8 mouse cellular contexts compared by ENCODE assay signal in the genomic region with DNA sequence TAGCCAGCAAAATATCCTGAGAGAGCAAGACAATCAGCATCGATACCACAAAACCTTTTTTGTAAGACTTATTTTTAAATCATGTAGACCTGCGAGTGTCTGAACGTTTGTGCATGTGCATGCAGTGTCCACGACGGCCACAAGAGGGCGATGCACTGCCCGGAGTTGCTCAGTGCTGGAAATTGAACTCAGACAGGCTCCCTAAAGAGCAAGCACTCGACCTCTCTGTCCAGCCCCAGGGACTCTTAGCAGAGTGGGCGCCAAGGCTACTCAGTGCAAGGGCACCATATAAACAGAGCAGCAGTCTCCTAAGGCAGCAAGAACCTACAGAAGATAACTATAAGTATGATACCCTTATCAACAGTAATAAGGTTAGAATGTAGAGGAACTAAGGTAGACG. TPM values are rescaled to one million over a fixed set of nuclear protein-coding genes. Genes with fewer than 3 reads are reported as not detected.
DNase-seq lines count a peak whose midpoint lies in the region; ATAC-seq and TF ChIP-seq lines count a peak whose summit lies in the region.
"Had no signal": no experiment of that assay in that cellular context is flagged by ENCODE, and none has a peak within 500 bp of the region (broad histone marks: within the 10 kb centered on the region; RNA-seq: fewer than 3 reads in every experiment).

No protein-coding gene starts in this region.

- peak; percentile 68 to 79 for DNase-seq in CD8-positive naive resting alpha-beta T cell, adult 2 months (ENCODE audit: low read depth in 2 of 2, low spot score in 2 of 2)
- no peak for DNase-seq in Patski (ENCODE audit: low read depth, low spot score)
- peak; percentile 79 to 84 for DNase-seq in cerebellum, postnatal 10 days
- DNase-seq in gastrocnemius, adult 2 months = peak; percentile 71
- DNase-seq in kidney, postnatal 14 days = peak; percentile 72
- DNase-seq in lung, adult 18-20 months = peak; percentile 33 to 43
- DNase-seq in right cerebral cortex, postnatal 4 days = peak; percentile 73

- intact Hi-C loops in gastrocnemius, adult 2 months (cut with DNase I) = loop anchor here (2.0 to 5.0 kb wide), 2 partner anchors 34 to 186 kb away; no protein-coding TSS in a partner anchor

- H3K27ac ChIP-seq in gastrocnemius, adult 2 months = no peak overlapping the region
- H3K27ac ChIP-seq: stomach, embryonic 15.5 days had no signal

- CTCF ChIA-PET in Patski (lab: Charles Lee) = interaction anchor here (1.0 kb wide), 1 partner anchor 24 kb away, joined by 3 read pairs; a partner anchor contains a TSS

- peak; percentile 93 for TF ChIP-seq CTCF in Patski (IDR thresholded peaks at IDR 0.05)
- TF ChIP-seq CTCF in gastrocnemius, adult 2 months (IDR thresholded peaks at IDR 0.05) = no peak; the same call in 1 of the 2 replicates

- ATAC-seq in Patski = peak; percentile 62

- POLR2A ChIA-PET in Patski (lab: Charles Lee) = no interaction called here

- peaks cover 12% of the 10 kb centered on the region for H3K27me3 ChIP-seq in Patski
- H3K27me3 ChIP-seq: stomach, embryonic 15.5 days had no signal

- in situ Hi-C loops in Patski (cut with MboI; ENCODE audit: low pct_unique_long_range_greater_than_20kb) = loop anchor here (10.0 kb wide), 1 partner anchor 464 kb away; no protein-coding TSS in a partner anchor

- H3K4me3 ChIP-seq in gastrocnemius, adult 2 months = no peak overlapping the region
- H3K4me3 ChIP-seq: stomach, embryonic 15.5 days had no signal

RNA-seq across cellular contexts. Expression of a gene that starts 24.5 kb away (rescaled TPM):
- polyA plus RNA-seq in Patski (2021) = 0.65 TPM
- under 1 TPM; 0.11 to 0.23 TPM for total RNA-seq in gastrocnemius, adult 2 months (2021)
